Mouse (Mus musculus) E14TG2a.4 (cell line): ENCODE measurements around the gene Ermp1.

Source experiments
- CTCF ChIP-seq: conservative IDR thresholded peaks from 2 replicates; pipeline ENCODE4 v1.5.1; 2014; ENCODE audit warnings: low read length
- POU5F1 ChIP-seq: IDR thresholded peaks from 2 replicates; pipeline ENCODE4 v1.6.1; 2014; ENCODE audit warnings: low read length, borderline replicate concordance

DNA sequence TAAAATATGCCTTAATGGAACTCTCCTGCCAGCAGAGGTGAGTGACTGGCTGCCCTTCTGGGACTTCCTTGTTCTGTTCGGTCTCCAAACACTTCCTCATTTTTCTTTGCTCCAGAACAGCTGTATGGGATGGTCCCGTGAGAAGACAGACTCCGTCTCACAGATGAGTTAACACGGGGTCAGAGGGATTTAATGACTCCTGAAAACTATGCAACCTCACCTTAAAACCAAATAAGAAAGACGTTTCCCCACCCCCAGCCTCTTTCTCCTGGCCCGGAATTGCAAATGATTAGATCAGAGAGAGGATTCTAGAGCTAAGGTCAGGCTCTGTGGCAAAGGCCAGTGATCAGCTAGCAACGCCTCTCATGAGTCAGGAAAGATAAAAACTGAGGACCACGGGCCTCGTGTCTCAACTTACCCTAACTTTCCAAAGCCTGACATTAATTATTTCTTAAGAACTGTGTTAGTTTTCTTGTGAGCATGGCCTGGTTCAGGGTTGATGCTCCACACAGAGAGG lies 27.4 kb upstream of the Ermp1 start:
- TF ChIP-seq POU5F1 (no peak), CTCF (no peak)
